Mouse (Mus musculus) brown adipose tissue, adult 24 weeks (tissue): ENCODE results near the gene C1s2. TPM values are rescaled to one million over a fixed set of nuclear protein-coding genes. Genes with fewer than 3 reads are reported as not detected.
"Not testable (repeated sequence)": the region's sequence is repeated elsewhere in the genome, so short reads cannot be mapped to it uniquely, and the experiment has no call there.

Experiments
- H3K27ac ChIP-seq: fragments of 200-500 bp; replicated peaks from 2 replicates; pipeline ENCODE4 v1.5.1; 2012; ENCODE audit warnings: low read depth, mild to moderate bottlenecking, low read length
- H3K4me1 ChIP-seq: fragments of 200-500 bp; 2 replicates; pipeline ENCODE4 v1.6.1; 2012; ENCODE audit warnings: low read length, mixed read lengths; ENCODE audit not compliant: control insufficient read depth, insufficient read depth, insufficient read length
- H3K4me3 ChIP-seq: fragments of 200-500 bp; 2 replicates; pipeline ENCODE4 v1.5.1; 2012; ENCODE audit warnings: low read depth, mild to moderate bottlenecking, low read length, moderate library complexity; ENCODE audit not compliant: insufficient read depth
- polyA plus RNA-seq: library from polyadenylated mRNA; stranded (reverse); fragments of >200 nt; gene quantifications from 2 replicates; pipeline ENCODE4 v1.2.4, GENCODE M21; 2012; ENCODE audit not compliant: missing spikeins, insufficient read depth, insufficient read length

Gene C1s2
- polyA plus RNA-seq, 1 experiment: not detected

DNA sequence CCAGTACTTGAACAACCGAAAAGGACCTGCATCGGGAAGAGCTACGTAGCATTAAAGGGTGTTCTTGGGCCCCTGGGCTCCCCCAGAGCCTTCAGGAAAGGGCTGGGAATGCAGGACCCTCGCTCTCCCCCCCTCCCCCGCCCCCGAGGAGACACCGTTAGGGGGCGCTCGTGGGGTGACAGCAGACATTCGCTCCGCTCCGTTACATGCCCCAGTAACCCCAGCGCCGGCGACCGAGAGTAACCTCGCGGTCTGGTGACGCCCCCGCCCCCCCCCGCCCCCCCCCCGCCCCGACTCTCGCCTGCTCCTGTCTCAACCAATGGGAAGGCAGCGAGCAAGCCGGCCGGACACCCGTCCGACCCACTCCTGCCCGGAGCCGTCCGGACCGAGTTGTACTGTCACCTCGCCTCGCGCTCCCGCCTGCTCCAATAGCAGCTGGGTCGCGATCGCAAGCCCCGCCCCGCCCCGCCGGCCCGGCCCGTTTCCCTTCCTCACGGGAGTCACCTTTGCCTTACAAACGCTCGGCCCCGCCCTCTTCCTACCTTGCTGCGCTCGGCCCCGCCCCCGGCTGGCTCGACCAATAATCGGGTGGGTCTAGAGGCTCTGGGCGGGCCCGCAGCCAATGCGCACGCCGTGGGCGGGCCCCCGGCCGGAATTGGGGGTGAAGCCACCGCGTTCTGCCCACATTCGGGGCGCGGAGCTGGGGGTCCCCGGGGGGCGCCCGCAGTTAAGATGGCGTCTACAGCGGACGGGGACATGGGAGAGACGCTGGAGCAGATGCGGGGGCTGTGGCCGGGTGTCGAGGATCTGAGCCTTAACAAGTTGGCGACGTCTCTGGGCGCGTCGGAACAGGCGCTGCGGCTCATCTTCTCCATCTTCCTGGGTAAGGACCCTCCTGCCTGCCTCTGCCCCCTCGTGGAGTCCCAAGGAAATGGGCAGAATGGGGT, 26.9 kb upstream of the C1s2 start, which contains the start of gene Lpcat3:
Gene Lpcat3 (plus strand): TSS at position 551 of the 947 bp plus-strand sequence.
- H3K4me1 ChIP-seq: no peaks in the 10 kb centered on the region; the same call in 1 of the 2 replicates
- peak within 1 kb of the TSS; percentile 89 for H3K27ac ChIP-seq
- peak within 1 kb of the TSS; percentile 97 for H3K4me3 ChIP-seq

DNA sequence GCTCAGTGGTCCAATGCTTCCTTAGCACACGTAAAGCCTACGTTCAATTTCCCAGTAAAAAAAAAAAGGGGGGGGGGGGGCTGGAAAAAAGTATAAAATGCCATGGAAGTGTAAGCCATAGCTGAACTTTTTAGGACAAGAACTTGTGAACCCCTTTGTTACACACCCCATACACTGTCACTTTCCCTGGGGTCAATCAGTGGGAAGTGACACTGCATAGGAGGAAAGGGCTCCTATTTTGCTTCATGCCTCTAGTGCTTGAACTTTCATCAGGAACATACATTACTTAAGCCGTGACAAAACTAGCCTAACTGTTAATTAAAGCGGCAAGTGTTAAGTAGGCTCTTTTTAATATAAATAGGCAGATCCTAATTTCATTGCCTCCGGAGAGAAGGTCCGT, 26.1 kb upstream of the C1s2 start:
- peak overlapping the region; percentile 64 for H3K4me3 ChIP-seq
- peak overlapping the region; percentile 70 for H3K27ac ChIP-seq
- no peaks in the 10 kb centered on the region; the same call in 1 of the 2 replicates for H3K4me1 ChIP-seq

DNA sequence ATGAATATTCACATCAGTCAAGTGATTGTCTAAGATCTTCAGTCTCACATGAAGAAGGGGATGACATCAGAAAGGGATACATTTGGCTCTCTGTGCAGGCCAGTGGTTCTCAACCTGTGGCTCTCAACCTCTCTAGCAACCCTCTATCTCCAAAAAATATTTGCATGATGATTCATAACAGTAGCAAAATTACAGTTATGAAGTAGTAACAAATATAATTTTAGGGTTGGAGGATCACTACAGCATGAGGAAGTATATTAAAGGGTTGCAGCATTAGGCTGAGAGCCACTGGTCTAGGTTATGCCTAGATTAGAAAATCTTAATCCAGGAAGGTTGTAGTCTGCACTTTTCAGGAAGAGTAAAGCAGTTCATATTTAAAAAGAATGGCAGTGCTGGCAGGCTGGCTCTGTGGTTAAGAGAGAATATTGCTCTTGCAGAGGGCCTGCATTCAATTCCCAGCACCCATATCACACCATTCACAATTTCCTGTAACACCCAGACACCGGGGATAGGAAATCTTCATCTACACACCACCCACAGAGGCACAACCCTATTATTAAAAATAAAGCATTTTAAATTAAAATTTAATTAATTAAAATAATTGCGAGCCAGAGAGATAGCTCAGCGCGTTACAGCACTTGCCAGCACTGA, 25.4 kb upstream of the C1s2 start:
- no peaks in the 10 kb centered on the region; the same call in 1 of the 2 replicates for H3K4me1 ChIP-seq
- H3K4me3 ChIP-seq: no peak overlapping the region
- H3K27ac ChIP-seq: no peak overlapping the region

DNA sequence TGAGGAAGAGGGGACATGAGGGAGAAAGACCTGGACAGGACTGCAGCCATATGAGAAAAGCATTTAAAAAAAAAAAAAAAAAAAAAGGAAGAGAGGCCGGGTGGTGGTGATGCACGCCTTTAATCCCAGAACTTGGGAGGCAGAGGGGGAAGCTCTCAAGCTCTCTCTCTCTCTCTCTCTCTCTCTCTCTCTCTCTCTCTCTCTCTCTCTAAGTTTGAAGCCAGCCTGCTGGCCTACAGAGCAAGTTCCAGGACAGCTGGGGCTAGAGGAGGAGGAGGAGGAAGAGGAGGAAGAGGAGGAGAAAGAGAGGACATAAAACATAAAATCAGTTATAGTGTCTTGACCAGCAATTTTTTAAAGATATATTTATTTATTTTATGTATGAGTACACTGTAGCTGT, 22.2 kb upstream of the C1s2 start:
- Histone ChIP-seq H3K27ac (no peak overlapping the region), H3K4me1 (no peaks in the 10 kb centered on the region), H3K4me3 (no peak overlapping the region)

DNA sequence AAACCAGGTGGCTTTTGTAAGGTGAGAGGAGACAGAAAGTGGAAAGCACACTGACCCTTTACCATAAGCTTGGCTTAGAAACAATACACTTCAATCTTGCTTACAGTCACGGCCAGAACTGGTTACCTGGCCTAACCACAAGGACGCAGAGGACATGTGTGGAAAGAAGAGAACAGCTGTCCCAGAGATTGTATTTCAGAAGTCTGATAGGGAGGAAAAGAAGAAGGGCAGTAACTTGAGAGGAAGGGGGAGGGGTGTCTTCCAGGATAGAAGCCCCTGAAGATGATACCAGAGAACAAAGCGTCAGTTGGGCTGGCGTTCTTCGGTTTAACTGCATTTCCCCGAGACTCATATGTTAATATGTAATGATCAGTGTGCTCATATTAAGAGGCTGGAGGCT, 20.0 kb upstream of the C1s2 start:
- no peaks in the 10 kb centered on the region for H3K4me1 ChIP-seq
- H3K4me3 ChIP-seq: no peak overlapping the region
- H3K27ac ChIP-seq: no peak overlapping the region

DNA sequence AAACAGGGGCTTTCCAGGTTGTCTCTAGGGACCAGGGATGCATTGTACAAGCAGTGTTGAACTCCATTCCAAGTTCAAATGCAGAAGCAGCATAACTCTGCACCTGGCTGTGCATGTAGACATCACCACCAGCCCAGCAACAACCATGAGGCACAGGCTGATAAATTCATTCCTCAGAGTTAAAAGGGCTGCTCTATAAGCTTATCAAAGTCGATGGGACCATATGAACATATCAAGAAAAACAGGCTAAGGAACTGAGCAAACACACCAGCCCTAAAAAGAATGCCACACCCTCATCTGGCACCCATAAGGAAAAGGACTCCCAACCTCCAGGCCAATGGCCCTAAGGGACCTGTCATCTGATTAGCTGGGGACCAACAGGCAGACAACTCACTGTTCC, 10.5 kb upstream of the C1s2 start:
- Histone ChIP-seq H3K4me3 (no peak overlapping the region), H3K27ac (no peak overlapping the region), H3K4me1 (no peaks in the 10 kb centered on the region)

DNA sequence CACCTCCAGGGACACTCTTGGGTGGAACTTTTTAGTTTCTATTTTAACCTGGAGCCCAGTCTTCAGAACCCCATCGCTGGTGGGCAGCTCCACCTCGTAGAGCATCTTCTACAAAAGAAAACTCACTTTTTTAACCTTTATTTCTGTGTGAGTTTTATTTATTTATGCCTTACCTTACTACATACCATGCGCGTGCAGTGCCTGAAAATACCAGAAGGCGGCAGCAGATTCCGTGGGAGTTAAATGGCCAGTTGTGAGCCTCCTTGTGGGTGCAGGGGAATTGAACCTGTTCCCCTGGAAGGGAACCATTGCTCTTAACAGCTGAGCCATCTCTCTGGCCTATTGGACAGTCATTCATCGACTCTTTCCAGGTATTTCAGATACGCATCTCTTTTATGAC, 5.1 kb upstream of the C1s2 start:
- H3K4me3 ChIP-seq: no peak overlapping the region
- no peaks in the 10 kb centered on the region for H3K4me1 ChIP-seq
- H3K27ac ChIP-seq: no peak overlapping the region

DNA sequence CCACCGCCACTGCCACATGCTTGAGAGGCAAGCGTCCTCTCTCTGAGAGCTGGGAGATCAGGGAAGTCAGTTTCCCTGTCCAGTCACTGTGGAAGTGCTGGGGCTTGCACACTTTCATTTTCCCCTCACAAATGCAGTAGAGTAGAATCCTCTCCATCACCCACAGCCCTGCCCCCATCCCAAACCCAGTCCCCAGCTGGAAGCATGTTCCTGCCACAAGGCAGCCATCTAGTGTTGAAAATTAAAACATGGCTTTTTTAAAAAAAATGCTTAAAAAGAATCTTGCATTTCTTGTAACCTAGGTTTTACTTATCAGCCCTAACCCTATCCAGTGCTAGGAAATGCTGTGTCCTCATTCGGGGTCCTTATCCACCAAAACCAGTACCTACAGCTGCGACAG, 4.2 kb upstream of the C1s2 start:
- Histone ChIP-seq H3K4me1 (no peaks in the 10 kb centered on the region), H3K27ac (no peak overlapping the region), H3K4me3 (no peak overlapping the region)

DNA sequence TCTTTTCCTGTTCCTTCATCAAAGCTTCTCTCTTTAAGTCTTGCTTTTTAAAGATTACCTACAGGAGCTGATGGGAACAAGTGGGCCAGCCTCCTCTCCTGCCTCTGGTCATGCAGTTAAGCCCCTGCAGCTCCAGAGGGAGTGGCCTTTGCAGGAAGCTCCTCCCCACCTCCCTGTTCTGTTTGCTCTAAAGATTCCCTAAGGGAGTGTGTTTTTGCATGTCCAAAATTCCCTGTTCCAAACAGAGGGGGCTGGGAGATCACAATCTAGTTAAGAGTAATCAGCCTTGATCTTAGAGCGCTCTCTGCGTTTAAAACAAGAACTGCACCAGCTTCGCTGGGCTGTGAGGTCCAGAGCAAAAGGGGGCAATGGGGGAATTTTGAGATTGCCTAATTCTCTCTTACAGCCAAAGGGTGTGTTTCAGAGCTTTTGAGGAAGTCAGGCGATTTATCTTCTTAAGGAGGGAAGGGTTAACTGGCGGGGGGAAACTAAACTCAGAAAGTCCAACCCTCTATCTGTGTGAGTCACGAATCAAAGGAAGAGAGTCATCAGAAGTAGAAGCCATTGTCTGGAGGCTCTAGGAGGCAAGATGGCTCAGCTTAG, 1.1 kb upstream of the C1s2 start:
- H3K4me1 ChIP-seq, H3K27ac ChIP-seq, H3K4me3 ChIP-seq: not testable (repeated sequence)

DNA sequence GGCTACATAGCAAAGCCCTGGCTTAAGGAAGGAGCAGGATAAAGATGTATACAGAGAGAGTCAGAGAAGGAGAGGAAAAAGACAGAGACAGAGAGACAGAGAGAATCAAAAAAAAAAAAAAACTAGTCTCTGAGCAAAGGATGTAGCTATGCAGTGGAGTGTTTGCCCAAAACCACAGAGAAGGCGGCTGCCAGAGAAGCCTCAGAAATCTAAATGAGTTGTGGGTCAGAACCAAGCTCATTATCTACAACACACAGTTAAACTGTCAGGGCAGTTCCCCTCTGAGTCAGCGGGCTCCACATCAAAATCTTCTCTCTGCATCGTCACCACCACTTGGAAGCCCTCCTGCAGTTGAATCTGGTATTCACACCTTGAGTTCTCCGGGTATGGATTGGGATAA, 5.1 kb downstream of the C1s2 start:
- H3K4me3 ChIP-seq: no peak overlapping the region
- no peak overlapping the region for H3K27ac ChIP-seq
- H3K4me1 ChIP-seq: no peaks in the 10 kb centered on the region

DNA sequence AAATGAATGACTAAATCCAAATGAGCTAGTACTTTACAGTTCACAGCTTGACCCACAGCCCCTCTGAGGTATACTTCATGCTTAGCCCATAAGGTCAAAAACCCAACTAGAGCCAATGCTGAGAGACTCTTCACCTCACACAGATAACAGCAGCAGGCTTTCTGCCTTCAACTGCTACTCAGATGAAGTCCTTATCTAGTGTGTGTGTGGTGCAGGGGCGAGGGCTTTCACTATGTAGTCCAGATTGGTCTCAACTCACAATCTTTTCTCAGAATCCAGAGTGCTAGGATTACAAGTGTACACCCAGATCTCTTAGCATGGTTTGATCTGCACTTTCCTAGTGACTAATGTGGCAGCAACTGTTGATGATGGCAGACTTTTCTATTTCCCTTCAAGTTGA, 9.7 kb downstream of the C1s2 start:
- not testable (repeated sequence) for H3K27ac ChIP-seq, H3K4me1 ChIP-seq, H3K4me3 ChIP-seq

DNA sequence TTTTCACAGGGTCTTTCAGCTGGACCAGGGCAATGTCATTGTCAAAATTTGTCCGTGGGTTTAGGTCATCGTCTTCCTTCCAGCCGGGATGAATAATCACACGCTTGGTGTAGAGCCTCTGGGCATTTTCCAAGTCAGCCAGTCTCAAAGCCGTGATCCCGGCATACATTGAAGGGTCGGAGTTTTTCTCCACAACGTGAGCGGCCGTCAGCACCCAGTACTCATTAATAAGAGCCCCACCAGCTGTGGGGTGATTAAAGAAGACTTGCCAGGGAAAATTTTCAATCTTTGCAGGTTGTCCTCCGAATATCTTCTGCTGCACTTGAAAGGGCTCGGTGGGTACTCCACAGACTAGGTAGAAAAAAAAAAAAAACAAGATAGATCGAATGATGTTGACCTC, 10.3 kb downstream of the C1s2 start:
- Histone ChIP-seq H3K4me3 (no peak overlapping the region), H3K4me1 (no peaks in the 10 kb centered on the region), H3K27ac (no peak overlapping the region)

DNA sequence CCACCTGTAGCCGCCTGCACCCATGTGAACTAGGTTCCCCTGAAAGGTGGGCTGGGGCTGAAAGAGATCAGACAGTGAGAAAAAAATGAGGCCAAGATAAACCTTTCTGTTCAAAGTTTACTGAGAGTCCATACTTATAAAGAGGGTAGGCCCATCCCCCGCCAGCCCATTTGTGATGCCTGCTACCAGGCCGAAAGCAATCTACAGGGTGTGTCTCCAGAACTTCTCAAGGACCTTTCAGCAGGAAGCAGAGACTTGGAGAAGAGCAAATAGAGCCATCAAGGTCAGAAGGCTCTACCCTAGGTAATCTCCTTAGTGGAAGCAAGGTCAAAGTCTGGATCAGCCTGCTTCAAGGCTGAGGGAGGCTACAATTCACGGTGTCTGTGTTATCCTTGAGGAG, 33.9 kb downstream of the C1s2 start:
- Histone ChIP-seq H3K27ac (no peak overlapping the region), H3K4me1 (no peaks in the 10 kb centered on the region), H3K4me3 (no peak overlapping the region)

DNA sequence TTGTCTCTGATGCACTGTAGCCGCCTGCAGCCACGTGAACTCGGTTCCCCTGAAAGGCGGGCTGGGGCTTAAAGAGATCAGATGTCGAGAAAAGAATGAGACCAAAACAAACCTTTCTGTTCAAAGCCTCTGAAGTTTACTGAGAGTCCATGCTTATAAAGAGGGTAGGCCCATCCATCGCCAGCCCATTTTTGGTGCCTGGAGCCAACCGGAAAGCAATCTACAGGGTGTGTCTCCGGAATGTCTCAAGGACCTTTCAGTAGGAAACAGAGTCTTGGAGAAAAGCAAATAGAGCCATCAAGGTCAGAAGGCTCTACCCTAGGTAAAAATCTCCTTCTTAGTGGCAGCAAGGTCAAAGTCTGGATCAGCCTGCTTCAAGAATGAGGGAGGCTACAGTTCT, 42.8 kb downstream of the C1s2 start:
- Histone ChIP-seq H3K27ac (no peak overlapping the region), H3K4me3 (no peak overlapping the region)

DNA sequence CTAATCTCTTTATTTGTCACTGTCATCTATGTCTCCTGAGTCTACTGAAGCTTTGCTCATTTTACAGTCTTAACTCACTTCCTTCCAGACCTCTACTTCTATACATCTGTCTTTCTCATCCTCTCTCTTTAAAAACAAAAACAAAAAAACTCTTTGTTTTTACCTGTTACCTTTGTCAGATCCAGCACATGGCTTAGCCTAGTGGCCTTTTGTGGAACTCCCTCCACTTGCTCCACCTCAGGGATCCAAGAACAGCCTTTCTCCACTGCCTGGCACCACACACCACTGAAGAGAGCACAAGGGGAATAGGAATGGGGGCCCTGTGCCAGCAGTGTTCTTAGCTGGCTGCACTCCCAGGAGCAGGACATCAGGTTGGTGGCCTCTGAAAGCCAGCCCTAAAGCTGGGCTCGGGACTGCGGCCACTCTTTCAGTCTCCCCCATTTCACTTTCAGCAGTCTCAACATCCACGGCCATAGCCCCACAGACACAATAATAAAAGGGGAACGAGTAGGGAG, 43.6 kb downstream of the C1s2 start:
- H3K4me3 ChIP-seq: no peak overlapping the region

More for the DNA sequence above, 42.8 kb downstream of the C1s2 start:
- H3K4me1 ChIP-seq: no peaks in the 10 kb centered on the region

More for the DNA sequence above, 43.6 kb downstream of the C1s2 start:
- Histone ChIP-seq H3K27ac (no peak overlapping the region), H3K4me1 (no peaks in the 10 kb centered on the region)
